In genomic region chr11:68434697-68435096, GRCm38 (mm10) we compare ENCODE assay signal across 24 mouse cellular contexts. TPM values are rescaled to one million over a fixed set of nuclear protein-coding genes. Genes with fewer than 3 reads are reported as not detected.
DNase-seq lines count a peak whose midpoint lies in the region; TF ChIP-seq lines count a peak whose summit lies in the region.
"Had no signal": no experiment of that assay in that cellular context is flagged by ENCODE, and none has a peak within 500 bp of the region (broad histone marks: within the 10 kb centered on the region; RNA-seq: fewer than 3 reads in every experiment).

No protein-coding gene starts in this region.

- no peak for TF ChIP-seq CTCF in spleen, adult 2 months (IDR thresholded peaks at IDR 0.05; ENCODE audit: extremely low read depth, insufficient read depth, insufficient read length, insufficient replicate concordance)
- TF ChIP-seq CTCF in bone marrow macrophage, adult 2 months (IDR thresholded peaks at IDR 0.05; ENCODE audit: low read depth, low read length) = no peak

- H3K36me3 ChIP-seq in spleen, adult 2 months (ENCODE audit: control insufficient read depth, insufficient read depth, low read length) = no peaks in the 10 kb centered on the region
- H3K36me3 ChIP-seq: forebrain, embryonic 10.5 days; heart, embryonic 12.5 days; heart, embryonic 15.5 days had no signal

- H3K27ac ChIP-seq in spleen, adult 2 months (ENCODE audit: insufficient read depth, low read length) = peak overlapping the region; percentile 57; the same call in 1 of the 2 replicates
- H3K27ac ChIP-seq in bone marrow macrophage, adult 2 months (ENCODE audit: insufficient read depth, low read depth, low read length) = no peak overlapping the region
- H3K27ac ChIP-seq: forebrain, embryonic 10.5 days; forebrain, embryonic 13.5 days; gastrocnemius, adult 2 months; heart, embryonic 15.5 days; hindbrain, embryonic 14.5 days; hindbrain, postnatal 0 days had no signal

- no peak overlapping the region for H3K4me3 ChIP-seq in spleen, adult 2 months (ENCODE audit: extremely low read depth, insufficient read depth, insufficient read length)
- H3K4me3 ChIP-seq in bone marrow macrophage, adult 2 months (ENCODE audit: insufficient read depth, low read length) = peak overlapping the region; percentile 22
- H3K4me3 ChIP-seq: forebrain, embryonic 10.5 days; forebrain, embryonic 13.5 days; gastrocnemius, adult 2 months; heart, embryonic 12.5 days; heart, embryonic 15.5 days had no signal

- TF ChIP-seq POLR2A in spleen, adult 2 months (IDR thresholded peaks at IDR 0.05; ENCODE audit: low read depth, low read length) = no peak
- TF ChIP-seq POLR2A in bone marrow macrophage, adult 2 months (IDR thresholded peaks at IDR 0.05; ENCODE audit: borderline replicate concordance, low read depth, low read length) = no peak

- H3K4me1 ChIP-seq in spleen, adult 2 months (ENCODE audit: control insufficient read depth, insufficient read depth, insufficient read length) = peaks cover 25% of the 10 kb centered on the region
- H3K4me1 ChIP-seq in bone marrow macrophage, adult 2 months (ENCODE audit: control insufficient read depth, insufficient read depth, low read length) = peaks cover 64% of the 10 kb centered on the region

- 82% methylated on average over 2 of the region's 2 CpGs for WGBS in spleen, adult 2 months

- no peak for DNase-seq in spleen, adult 2 months (ENCODE audit: low read depth in 1 of 2, low spot score in 2 of 2)
- no peak for DNase-seq in spleen, postnatal 10 days (ENCODE audit: low spot score in 2 of 2)
- peak; percentile 22 for DNase-seq in thymus, postnatal 25 days
- DNase-seq in thymus, postnatal 10 days (ENCODE audit: low spot score in 2 of 2) = no peak
- DNase-seq in urinary bladder, postnatal 4 days (ENCODE audit: low spot score in 2 of 2) = no peak
- no peak for DNase-seq in cerebellum, adult 9-11 months
- DNase-seq: adrenal gland, adult 8-10 months; adrenal gland, postnatal 25 days; cerebellum, adult 11 months; cerebellum, adult 2 months; cerebellum, postnatal 10 days; cerebellum, postnatal 36 days; gastrocnemius, adult 2 months; gastrocnemius, postnatal 14 days; heart, adult 18-20 months; heart, postnatal 10 days; heart, postnatal 4 days had no signal

- no peaks in the 10 kb centered on the region for H3K27me3 ChIP-seq in spleen, adult 2 months (ENCODE audit: control insufficient read depth, insufficient read depth, low read length)

RNA-seq across cellular contexts. Expression of gene Pik3r5, which starts 2.8 kb away (rescaled TPM):
- polyA plus RNA-seq in spleen, adult 2 months (2012; rRNA removed) = 34.7 and 37.3 TPM in 2 replicates
- polyA plus RNA-seq in bone marrow macrophage, adult 2 months (2012; ENCODE audit: insufficient read depth, insufficient read length, missing spikeins) = 120 and 122 TPM in 2 replicates

RNA-seq across cellular contexts. Expression of gene Ntn1, which starts 34.1 kb away (rescaled TPM):
- polyA plus RNA-seq in spleen, adult 2 months (2012; rRNA removed) = 3.8 and 5.5 TPM in 2 replicates
- polyA plus RNA-seq in bone marrow macrophage, adult 2 months (2012; ENCODE audit: insufficient read depth, insufficient read length, missing spikeins) = 0.09 TPM in 1 of 2 replicates, not detected in the other
